23 mouse cellular contexts compared by ENCODE assay signal in the genomic region with DNA sequence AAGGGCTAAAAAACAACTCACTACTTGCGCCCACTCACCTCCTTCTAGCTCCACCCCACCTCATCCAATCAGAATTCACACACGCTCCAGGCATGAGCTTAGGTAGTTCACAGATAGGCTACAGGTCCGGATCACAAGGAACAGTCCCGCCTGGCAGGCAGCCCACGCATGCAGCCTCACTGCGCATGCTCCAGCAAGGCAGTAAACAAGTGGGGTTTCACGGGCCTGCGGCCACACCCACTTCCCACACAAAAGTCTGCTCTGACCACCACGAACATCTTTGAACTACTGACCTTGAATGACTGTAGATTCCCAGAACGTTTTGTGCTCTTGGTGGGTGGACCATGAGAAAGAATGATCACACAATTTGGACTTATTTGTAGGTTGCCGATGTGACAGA.
A peak's percentile ranks its signal among the peaks of the same experiment; 100 is the strongest.
DNase-seq lines count a peak whose midpoint lies in the region; ATAC-seq and TF ChIP-seq lines count a peak whose summit lies in the region.
"Had no signal": no experiment of that assay in that cellular context is flagged by ENCODE, and none has a peak within 500 bp of the region (broad histone marks: within the 10 kb centered on the region; RNA-seq: fewer than 3 reads in every experiment).

No protein-coding gene starts in this region.

- DNase-seq in liver, postnatal 0 days, result peak; percentile 18
- DNase-seq in liver, result no peak
- DNase-seq in midbrain, embryonic 11.5 days (ENCODE audit: low spot score, missing footprints), result peak; percentile 41
- peak; percentile 9 to 36 for DNase-seq in natural killer cell, adult 2 months (ENCODE audit: low spot score in 2 of 2)
- DNase-seq in ovary, postnatal 36 days (ENCODE audit: low spot score), result no peak
- no peak for DNase-seq in embryo, embryonic 11 days
- DNase-seq: adrenal gland, adult 2 months; adrenal gland, postnatal 25 days; cerebellum, adult 2 months; gastrocnemius, postnatal 36 days; heart, adult 18-20 months; heart, postnatal 14 days had no signal

- H3K27me3 ChIP-seq in liver, postnatal 0 days (ENCODE audit: insufficient read depth, low read length), result no peaks in the 10 kb centered on the region
- H3K27me3 ChIP-seq in midbrain, embryonic 11.5 days (ENCODE audit: control insufficient read depth, insufficient read depth, low read length), result no peaks in the 10 kb centered on the region
- H3K27me3 ChIP-seq in midbrain, embryonic 16.5 days (ENCODE audit: control insufficient read depth, insufficient read depth, low read depth, low read length), result no peaks in the 10 kb centered on the region
- H3K27me3 ChIP-seq: CH12.LX; embryonic facial prominence, embryonic 15.5 days; heart, embryonic 15.5 days; hindbrain, embryonic 15.5 days had no signal

- TF ChIP-seq CTCF in liver, postnatal 0 days (IDR thresholded peaks at IDR 0.05; ENCODE audit: low read depth), result no peak

- WGBS in liver, postnatal 0 days (ENCODE audit: insufficient replicate concordance), result 66% methylated on average over 11 of the region's 11 CpGs
- WGBS in midbrain, embryonic 11.5 days, result 79% methylated on average over 11 of the region's 11 CpGs
- WGBS in midbrain, embryonic 16.5 days, result 87% methylated on average over 11 of the region's 11 CpGs

- H3K4me3 ChIP-seq in liver, postnatal 0 days (ENCODE audit: low read depth, low read length), result no peak overlapping the region
- no peak overlapping the region for H3K4me3 ChIP-seq in midbrain, embryonic 11.5 days (ENCODE audit: low read depth, low read length)
- H3K4me3 ChIP-seq in midbrain, embryonic 16.5 days (ENCODE audit: low read depth, low read length), result no peak overlapping the region
- H3K4me3 ChIP-seq: embryonic facial prominence, embryonic 15.5 days; erythroblast, embryonic 14.5 days; forebrain, embryonic 10.5 days; heart, embryonic 15.5 days; hindbrain, embryonic 15.5 days had no signal

- no peak for ATAC-seq in liver, postnatal 0 days
- no peak for ATAC-seq in midbrain, embryonic 11.5 days (ENCODE audit: low FRiP score)
- no peak for ATAC-seq in midbrain, embryonic 16.5 days
- ATAC-seq: activated CD4-positive, CD25-positive, alpha-beta regulatory T cell, adult 4 months; forebrain, embryonic 14.5 days had no signal

- TF ChIP-seq EP300 in liver, postnatal 0 days (IDR thresholded peaks at IDR 0.05; ENCODE audit: low read depth), result no peak

- H3K4me2 ChIP-seq in liver, postnatal 0 days (ENCODE audit: low read depth, low read length), result no peak overlapping the region
- H3K4me2 ChIP-seq in midbrain, embryonic 11.5 days, result no peak overlapping the region
- no peak overlapping the region for H3K4me2 ChIP-seq in midbrain, embryonic 16.5 days (ENCODE audit: low read length)
- H3K4me2 ChIP-seq: embryonic facial prominence, embryonic 15.5 days; heart, embryonic 11.5 days; heart, embryonic 15.5 days; hindbrain, embryonic 15.5 days had no signal

- no peak overlapping the region for H3K9ac ChIP-seq in liver, postnatal 0 days (replicated peaks)
- no peak overlapping the region for H3K9ac ChIP-seq in midbrain, embryonic 11.5 days (ENCODE audit: low read length)
- H3K9ac ChIP-seq in midbrain, embryonic 16.5 days (ENCODE audit: low read depth, low read length), result no peak overlapping the region
- H3K9ac ChIP-seq: embryonic facial prominence, embryonic 15.5 days; heart, embryonic 15.5 days; hindbrain, embryonic 15.5 days had no signal

- H3K27ac ChIP-seq in liver, postnatal 0 days (ENCODE audit: low read depth), result no peak overlapping the region
- no peak overlapping the region for H3K27ac ChIP-seq in midbrain, embryonic 11.5 days (ENCODE audit: low read depth, low read length)
- no peak overlapping the region for H3K27ac ChIP-seq in midbrain, embryonic 16.5 days (ENCODE audit: low read length)
- H3K27ac ChIP-seq: embryonic facial prominence, embryonic 15.5 days; forebrain, embryonic 10.5 days; heart, embryonic 15.5 days; hindbrain, embryonic 15.5 days had no signal

- H3K4me1 ChIP-seq in liver, postnatal 0 days (ENCODE audit: insufficient read depth), result no peaks in the 10 kb centered on the region
- no peaks in the 10 kb centered on the region for H3K4me1 ChIP-seq in midbrain, embryonic 11.5 days (ENCODE audit: control insufficient read depth, insufficient read depth, low read length)
- no peaks in the 10 kb centered on the region for H3K4me1 ChIP-seq in midbrain, embryonic 16.5 days (ENCODE audit: control insufficient read depth, insufficient read depth, low read length)
- H3K4me1 ChIP-seq: embryonic facial prominence, embryonic 15.5 days; forebrain, embryonic 10.5 days; heart, embryonic 15.5 days; hindbrain, embryonic 15.5 days had no signal

- H3K36me3 ChIP-seq in liver, postnatal 0 days (replicated peaks; ENCODE audit: insufficient read depth, low read length), result no peaks in the 10 kb centered on the region
- H3K36me3 ChIP-seq in midbrain, embryonic 11.5 days (ENCODE audit: control insufficient read depth, insufficient read depth, low read length), result no peaks in the 10 kb centered on the region
- no peaks in the 10 kb centered on the region for H3K36me3 ChIP-seq in midbrain, embryonic 16.5 days (ENCODE audit: control insufficient read depth, insufficient read depth, low read length)
- H3K36me3 ChIP-seq: embryonic facial prominence, embryonic 15.5 days; forebrain, embryonic 10.5 days; G1E; heart, embryonic 15.5 days; hindbrain, embryonic 15.5 days had no signal

- H3K9me3 ChIP-seq in liver, postnatal 0 days (ENCODE audit: low read length), result no peaks in the 10 kb centered on the region
- H3K9me3 ChIP-seq in midbrain, embryonic 11.5 days (ENCODE audit: control insufficient read depth, low read length), result no peaks in the 10 kb centered on the region
- H3K9me3 ChIP-seq in midbrain, embryonic 16.5 days (replicated peaks; ENCODE audit: control insufficient read depth, low read length, poor library complexity, severe bottlenecking), result no peaks in the 10 kb centered on the region
- H3K9me3 ChIP-seq: embryonic facial prominence, embryonic 15.5 days; forebrain, embryonic 10.5 days; G1E; heart, embryonic 15.5 days; hindbrain, embryonic 15.5 days had no signal

Comparison
In these comparisons a context has a peak if more than half of its experiments do, and no peak if none do; other contexts are left out.
1. DNase-seq: peak in liver, postnatal 0 days (single experiment), midbrain, embryonic 11.5 days (single experiment) and natural killer cell, adult 2 months (2 of 2); none in liver (single experiment), ovary, postnatal 36 days (single experiment) and embryo, embryonic 11 days (single experiment).